Mouse (Mus musculus): Measurements from ENCODE around the gene Plbd1.

DNA sequence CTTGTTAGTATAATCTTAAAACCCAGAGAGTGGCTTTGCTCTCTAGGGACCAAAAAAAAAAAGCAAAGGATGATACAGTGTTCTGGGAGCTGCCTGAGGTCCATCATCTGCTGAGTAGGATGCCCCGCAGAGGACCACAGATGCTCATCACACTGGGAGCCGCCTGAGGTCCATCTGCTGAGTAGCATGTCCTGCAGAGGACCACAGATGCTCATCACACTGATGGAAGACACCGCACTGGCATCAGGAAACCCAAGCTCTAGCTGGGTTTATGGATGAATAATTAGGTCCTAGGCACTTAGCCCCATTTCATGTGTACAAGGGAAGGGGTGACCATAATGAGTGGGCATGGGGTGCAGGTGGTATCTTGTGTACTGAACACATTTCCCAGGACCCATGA is 47.6 kb downstream of the Plbd1 start:
- TF ChIP-seq CTCF (IDR thresholded peaks at IDR 0.05; ENCODE audit: borderline replicate concordance, control insufficient read depth, extremely low read depth, insufficient read depth, low read length, poor library complexity) (no peak), POLR2A (IDR thresholded peaks at IDR 0.05; ENCODE audit: control insufficient read depth, extremely low read depth, insufficient read depth, low read length, poor library complexity) (no peak)
